Mouse (Mus musculus) layer of hippocampus, adult 2 months (tissue): ENCODE results near the gene Ccdc63. TPM values are rescaled to one million over a fixed set of nuclear protein-coding genes. Genes with fewer than 3 reads are reported as not detected.
"Not testable (repeated sequence)": the region's sequence is repeated elsewhere in the genome, so short reads cannot be mapped to it uniquely, and the experiment has no call there.

Source experiments
- DNase-seq, 2 experiments: peaks; one replicate each; pipeline ENCODE4 v3.0.0; 2022; ENCODE audit warnings: low spot score in 2 of 2
- H3K27ac ChIP-seq: fragments of 200-600 bp; 2 replicates; pipeline ENCODE4 v1.8.1; 2022
- H3K4me3 ChIP-seq: fragments of 200-600 bp; 2 replicates; pipeline ENCODE4 v1.8.1; 2022; ENCODE audit warnings: mild to moderate bottlenecking
- CTCF ChIP-seq: fragments of 200-600 bp; conservative IDR thresholded peaks from 2 replicates; pipeline ENCODE4 v1.8.1; 2022; ENCODE audit warnings: antibody characterized with exemption, mild to moderate bottlenecking, moderate library complexity
- long read RNA-seq, 2 experiments: library from polyadenylated mRNA; stranded (forward); transcript quantifications; one replicate each; pipeline ENCODE4 v2.0.0; 2021; ENCODE audit warnings: borderline mapping rate in 2 of 2
- total RNA-seq, 2 experiments: library from RNA; stranded (reverse); gene quantifications; 2 replicates each; pipeline ENCODE4 v1.2.3; 2021

Ccdc63 gene
- total RNA-seq, result 1 to 10 TPM in 1 of 2 experiments, under 1 TPM in 1; 0.39 to 1.2 TPM
- long read RNA-seq, experiment 1, result 0 reads
- long read RNA-seq, experiment 2, result 0 reads

GRCm38 (mm10) chr5:122140723-122141122 lies at the start of gene Ccdc63:
Ccdc63 (minus strand) TSS chr5:122140823.
- Histone ChIP-seq H3K4me3 (no peak within 1 kb of the TSS), H3K27ac (no peak within 1 kb of the TSS)
- no peak for DNase-seq
- TF ChIP-seq CTCF, result no peak

- no peak for TF ChIP-seq CTCF
- H3K27ac ChIP-seq, result no peak overlapping the region
- no peak overlapping the region for H3K4me3 ChIP-seq
- DNase-seq, result no peak
These were observed 48.5 kb upstream of the Ccdc63 start for GRCm38 (mm10) chr5:122189115-122189514.

- H3K4me3 ChIP-seq, DNase-seq: not testable (repeated sequence)
These were observed 44.2 kb upstream of the Ccdc63 start for GRCm38 (mm10) chr5:122184858-122185257.

GRCm38 (mm10) chr5:122184283-122184806 lies 43.7 kb upstream of the Ccdc63 start:
- DNase-seq, result no peak
- Histone ChIP-seq H3K4me3 (no peak overlapping the region), H3K27ac (no peak overlapping the region)
- no peak for TF ChIP-seq CTCF

More at GRCm38 (mm10) chr5:122184858-122185257, 44.2 kb upstream of the Ccdc63 start:
- not testable (repeated sequence) for H3K27ac ChIP-seq

GRCm38 (mm10) chr5:122179665-122180064 lies 39.0 kb upstream of the Ccdc63 start:
- TF ChIP-seq CTCF, result no peak
- Histone ChIP-seq H3K4me3 (no peak overlapping the region), H3K27ac (peak overlapping the region; percentile 28; the same call in 1 of the 2 replicates)
- peak; percentile 40 to 50 for DNase-seq

GRCm38 (mm10) chr5:122176398-122176797 lies 35.8 kb upstream of the Ccdc63 start:
- no peak overlapping the region; the same call in 1 of the 2 replicates for H3K27ac ChIP-seq
- peak in 1 of 2 experiments; percentile 30 for DNase-seq
- TF ChIP-seq CTCF, result peak; percentile 76
- no peak overlapping the region for H3K4me3 ChIP-seq

GRCm38 (mm10) chr5:122175961-122176360 lies 35.3 kb upstream of the Ccdc63 start:
- DNase-seq, result no peak
- Histone ChIP-seq H3K4me3 (no peak overlapping the region), H3K27ac (peak overlapping the region; percentile 79)
- TF ChIP-seq CTCF, result no peak

GRCm38 (mm10) chr5:122175402-122175801 lies 34.8 kb upstream of the Ccdc63 start:
- Histone ChIP-seq H3K27ac (peak overlapping the region; percentile 79), H3K4me3 (no peak overlapping the region)
- TF ChIP-seq CTCF, result no peak
- peak in 1 of 2 experiments; percentile 9 for DNase-seq

GRCm38 (mm10) chr5:122171058-122171457 lies 30.4 kb upstream of the Ccdc63 start:
- no peak overlapping the region for H3K4me3 ChIP-seq
- no peak overlapping the region; the same call in 1 of the 2 replicates for H3K27ac ChIP-seq
- no peak for DNase-seq
- no peak for TF ChIP-seq CTCF

GRCm38 (mm10) chr5:122168344-122169069 lies 27.9 kb upstream of the Ccdc63 start:
- TF ChIP-seq CTCF, result no peak
- peak overlapping the region; percentile 40; the same call in 1 of the 2 replicates for H3K27ac ChIP-seq
- DNase-seq, result no peak
- H3K4me3 ChIP-seq, result no peak overlapping the region

- H3K27ac ChIP-seq, result peak overlapping the region; percentile 76
- no peak for DNase-seq
- TF ChIP-seq CTCF, result no peak
- peak overlapping the region; percentile 20 for H3K4me3 ChIP-seq
These were observed 26.1 kb upstream of the Ccdc63 start for GRCm38 (mm10) chr5:122166636-122167161.

- no peak for TF ChIP-seq CTCF
- no peak for DNase-seq
- Histone ChIP-seq H3K27ac (peak overlapping the region; percentile 76), H3K4me3 (peak overlapping the region; percentile 4; the same call in 1 of the 2 replicates)
These were observed 24.8 kb upstream of the Ccdc63 start for GRCm38 (mm10) chr5:122165233-122165915.

GRCm38 (mm10) chr5:122164011-122164410 lies 23.4 kb upstream of the Ccdc63 start:
- Histone ChIP-seq H3K27ac (peak overlapping the region; percentile 76), H3K4me3 (peak overlapping the region; percentile 28; the same call in 1 of the 2 replicates)
- DNase-seq, result no peak
- TF ChIP-seq CTCF, result peak; percentile 37
